ENCODE assay signal across 8 mouse cellular contexts in the genomic region with DNA sequence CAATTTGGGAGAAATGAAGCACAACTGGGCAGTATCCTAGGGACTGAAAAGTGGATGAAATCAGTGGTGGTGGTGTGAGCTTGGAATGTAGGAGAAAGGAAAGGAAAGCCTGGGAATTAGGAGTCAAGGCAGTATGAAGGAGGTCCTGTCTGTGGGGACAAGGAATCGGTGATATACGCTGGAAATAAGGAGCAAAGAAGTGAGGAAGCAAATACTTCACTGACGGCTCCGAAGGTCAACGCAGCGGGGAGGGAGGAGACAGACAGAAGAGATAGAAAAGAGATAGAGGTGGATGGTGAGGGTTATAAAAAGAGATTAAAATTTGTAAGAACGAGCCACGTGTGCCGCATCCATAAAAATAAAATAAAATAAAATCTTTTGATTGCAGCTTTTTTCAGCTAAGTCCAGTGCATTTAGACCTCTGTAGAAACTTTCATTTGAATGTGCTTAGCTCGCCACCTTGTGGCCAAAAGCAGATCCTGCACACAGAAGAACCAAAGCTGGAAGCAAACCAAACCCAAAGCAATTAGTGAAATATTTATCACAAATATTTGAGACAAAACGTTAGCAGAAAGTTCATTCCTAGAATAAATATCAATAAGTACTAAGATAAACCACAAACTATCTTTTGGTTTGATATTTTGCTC.
DNase-seq lines count a peak whose midpoint lies in the region; ATAC-seq and TF ChIP-seq lines count a peak whose summit lies in the region.

No protein-coding gene starts in this region.

- no peak for TF ChIP-seq POLR2A in spleen, adult 2 months (IDR thresholded peaks at IDR 0.05; ENCODE audit: low read depth, low read length)

- peak; percentile 18; the same call in 1 of the 2 replicates for TF ChIP-seq CTCF in spleen, adult 2 months (IDR thresholded peaks at IDR 0.05; ENCODE audit: extremely low read depth, insufficient read depth, insufficient read length, insufficient replicate concordance)
- peak; percentile 66 for TF ChIP-seq CTCF in liver, embryonic 14.5 days (IDR thresholded peaks at IDR 0.05; ENCODE audit: low read depth)

- H3K4me1 ChIP-seq in spleen, adult 2 months (ENCODE audit: control insufficient read depth, insufficient read depth, insufficient read length), result no peaks in the 10 kb centered on the region
- no peaks in the 10 kb centered on the region for H3K4me1 ChIP-seq in hindbrain, embryonic 16.5 days (ENCODE audit: control insufficient read depth, insufficient read depth, low read depth, low read length)
- H3K4me1 ChIP-seq in liver, embryonic 14.5 days (replicated peaks; ENCODE audit: control insufficient read depth in 2 of 2, insufficient read depth in 2 of 2, low read length in 1 of 2), result no peaks in the 10 kb centered on the region
- 0 out of 2 replicates have a peak, but pooled peaks cover 2% of the 10 kb centered on the region for H3K4me1 ChIP-seq in neural tube, embryonic 15.5 days

- no peak overlapping the region for H3K4me3 ChIP-seq in spleen, adult 2 months (ENCODE audit: extremely low read depth, insufficient read depth, insufficient read length)
- no peak overlapping the region for H3K4me3 ChIP-seq in hindbrain, embryonic 16.5 days (ENCODE audit: low read length)
- no peak overlapping the region for H3K4me3 ChIP-seq in liver, embryonic 14.5 days (ENCODE audit: insufficient read depth in 1 of 2, low read depth in 2 of 2, low read length in 2 of 2)
- H3K4me3 ChIP-seq in neural tube, embryonic 15.5 days (replicated peaks), result no peak overlapping the region

- WGBS in spleen, adult 2 months, result 46% methylated on average over 11 of the region's 11 CpGs
- WGBS in hindbrain, embryonic 16.5 days, result 38% methylated on average over 11 of the region's 11 CpGs
- 38% methylated on average over 11 of the region's 11 CpGs for WGBS in liver, embryonic 14.5 days (ENCODE audit: insufficient replicate concordance)
- WGBS in neural tube, embryonic 15.5 days, result 39% methylated on average over 11 of the region's 11 CpGs

- no peak overlapping the region for H3K9ac ChIP-seq in hindbrain, embryonic 16.5 days (ENCODE audit: low read depth, low read length)
- H3K9ac ChIP-seq in liver, embryonic 14.5 days (replicated peaks), result no peak overlapping the region
- no peak overlapping the region for H3K9ac ChIP-seq in neural tube, embryonic 15.5 days (replicated peaks)

- peak in 1 of 2 experiments; percentile 4 for DNase-seq in spleen, adult 2 months (ENCODE audit: low read depth in 1 of 2, low spot score in 2 of 2)
- DNase-seq in spleen, postnatal 36 days (ENCODE audit: low spot score in 2 of 2), result no peak
- DNase-seq in adrenal gland, adult 2 months, result peak; percentile 34
- DNase-seq in embryo, embryonic 11 days, result peak; percentile 66
- DNase-seq in liver, embryonic 14.5 days (ENCODE audit: low read depth in 3 of 3, low spot score in 3 of 3), result no peak

- H3K27ac ChIP-seq in spleen, adult 2 months (ENCODE audit: insufficient read depth, low read length), result no peak overlapping the region
- no peak overlapping the region for H3K27ac ChIP-seq in hindbrain, embryonic 16.5 days (ENCODE audit: low read depth, low read length)
- no peak overlapping the region for H3K27ac ChIP-seq in liver, embryonic 14.5 days
- H3K27ac ChIP-seq in neural tube, embryonic 15.5 days (replicated peaks), result no peak overlapping the region

- H3K27me3 ChIP-seq in spleen, adult 2 months (ENCODE audit: control insufficient read depth, insufficient read depth, low read length), result no peaks in the 10 kb centered on the region
- no peaks in the 10 kb centered on the region for H3K27me3 ChIP-seq in hindbrain, embryonic 16.5 days (replicated peaks; ENCODE audit: control insufficient read depth, insufficient read depth, low read length)
- no peaks in the 10 kb centered on the region for H3K27me3 ChIP-seq in liver, embryonic 14.5 days (ENCODE audit: control insufficient read depth, insufficient read depth, low read length)
- no peaks in the 10 kb centered on the region for H3K27me3 ChIP-seq in neural tube, embryonic 15.5 days (replicated peaks)

- peak overlapping the region; percentile 32 for H3K4me2 ChIP-seq in hindbrain, embryonic 16.5 days (ENCODE audit: low read length)
- no peak overlapping the region for H3K4me2 ChIP-seq in liver, embryonic 14.5 days (ENCODE audit: low read depth)
- H3K4me2 ChIP-seq in neural tube, embryonic 15.5 days, result peak overlapping the region; percentile 31; the same call in 1 of the 2 replicates

- ATAC-seq in hindbrain, embryonic 16.5 days, result peak; percentile 70; the same call in 1 of the 2 replicates
- ATAC-seq in liver, embryonic 14.5 days (ENCODE audit: insufficient read depth), result no peak
- ATAC-seq in neural tube, embryonic 15.5 days (ENCODE audit: low FRiP score), result no peak; the same call in 1 of the 2 replicates
- ATAC-seq in erythroid progenitor cell, adult 5-6 weeks (replicated peaks; ENCODE audit: low FRiP score, poor library complexity, severe bottlenecking), result no peak

- H3K9me3 ChIP-seq in hindbrain, embryonic 16.5 days (ENCODE audit: control insufficient read depth, low read length), result no peaks in the 10 kb centered on the region
- H3K9me3 ChIP-seq in liver, embryonic 14.5 days (ENCODE audit: control insufficient read depth, low read length), result no peaks in the 10 kb centered on the region
- H3K9me3 ChIP-seq in neural tube, embryonic 15.5 days (replicated peaks), result no peaks in the 10 kb centered on the region

- TF ChIP-seq EP300 in liver, embryonic 14.5 days (IDR thresholded peaks at IDR 0.05; ENCODE audit: low read depth), result no peak

- no peaks in the 10 kb centered on the region for H3K36me3 ChIP-seq in spleen, adult 2 months (ENCODE audit: control insufficient read depth, insufficient read depth, low read length)
- no peaks in the 10 kb centered on the region for H3K36me3 ChIP-seq in hindbrain, embryonic 16.5 days (ENCODE audit: control insufficient read depth, insufficient read depth, low read length)
- H3K36me3 ChIP-seq in liver, embryonic 14.5 days (replicated peaks; ENCODE audit: control insufficient read depth, insufficient read depth, low read depth), result no peaks in the 10 kb centered on the region
- H3K36me3 ChIP-seq in neural tube, embryonic 15.5 days, result no peaks in the 10 kb centered on the region

Comparison
In these comparisons a context has a peak if more than half of its experiments do, and no peak if none do; other contexts are left out.
1. DNase-seq: peak in adrenal gland, adult 2 months (single experiment) and embryo, embryonic 11 days (single experiment); none in spleen, postnatal 36 days (0 of 2) and liver, embryonic 14.5 days (0 of 3).